Mouse (Mus musculus) bone marrow macrophage, adult 2 months (primary cell): ENCODE measurements at regions not wholly inside any gene's neighbourhood (a gene's known extent, or its start where the extent isn't known, plus 50 kb on each side); places are given as distances from the start of the nearest gene placed in this dataset.

Experiments
- CTCF ChIP-seq: IDR thresholded peaks from 2 replicates; pipeline ENCODE4 v1.5.1; 2012; ENCODE audit warnings: low read depth, mild to moderate bottlenecking, low read length, moderate library complexity
- POLR2A ChIP-seq: IDR thresholded peaks from 2 replicates; pipeline ENCODE4 v1.6.1; 2012; ENCODE audit warnings: mild to moderate bottlenecking, low read depth, low read length, borderline replicate concordance

DNA sequence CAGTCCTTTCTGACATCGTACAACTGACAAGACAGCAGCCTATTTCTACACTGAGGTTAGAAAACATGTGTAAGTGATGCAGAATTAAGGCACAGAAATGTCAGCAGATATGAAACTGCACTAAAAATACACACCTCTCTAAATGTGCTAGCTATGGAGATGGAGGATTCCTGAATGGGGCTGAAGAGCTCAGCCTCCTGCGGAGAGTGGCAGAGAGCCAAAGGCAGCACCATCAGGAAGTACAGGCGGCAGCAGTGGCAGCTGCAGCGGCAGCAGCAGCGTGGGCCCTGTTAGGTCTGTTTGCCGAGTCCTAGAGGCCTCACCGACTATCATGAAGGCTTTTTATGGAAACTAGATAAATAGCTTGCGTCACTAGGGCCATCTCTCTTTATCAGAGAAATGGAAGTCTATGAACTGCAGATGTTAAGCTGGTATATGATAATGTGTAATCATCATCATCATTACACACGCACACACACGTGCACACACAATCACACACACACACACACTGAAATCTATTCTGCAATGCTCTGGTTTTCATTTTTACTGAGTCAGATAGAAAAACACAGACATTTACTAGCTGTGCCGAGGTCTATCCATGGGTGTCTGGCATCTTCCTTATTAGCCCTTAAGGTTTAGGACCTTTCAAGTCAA is 83.6 kb upstream of the Tent5a start:
- no peak for TF ChIP-seq CTCF
- no peak for TF ChIP-seq POLR2A
